Mouse (Mus musculus): ENCODE measurements at regions not wholly inside any gene's neighbourhood (a gene's known extent, or its start where the extent isn't known, plus 50 kb on each side); places are given as distances from the start of the nearest gene placed in this dataset.

DNA sequence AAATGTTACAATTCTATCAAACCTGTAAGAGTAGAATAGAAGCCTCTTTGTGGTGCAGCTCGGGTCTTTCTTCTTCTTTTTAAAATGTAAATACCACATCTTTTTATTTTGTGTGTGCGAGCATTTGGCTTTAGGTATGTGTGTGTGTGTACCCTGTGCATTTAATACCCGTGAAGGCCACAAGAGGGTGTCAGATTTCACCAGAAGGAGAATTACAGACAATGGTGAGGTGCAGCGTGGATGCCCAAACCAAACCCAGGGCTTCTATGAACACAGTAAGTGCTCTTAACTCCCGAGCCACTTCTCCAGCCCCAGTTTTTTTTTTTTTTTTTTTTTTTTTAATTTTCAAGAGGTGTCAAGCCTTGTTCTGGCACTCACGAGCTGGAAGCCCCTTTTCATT lies 135.0 kb upstream of the Gm17728 start:
- H3K4me1 ChIP-seq (replicated peaks; ENCODE audit: control insufficient read depth, insufficient read depth, low read length) = no peaks in the 10 kb centered on the region
- H3K27ac ChIP-seq = no peak overlapping the region
- no peaks in the 10 kb centered on the region for H3K27me3 ChIP-seq (ENCODE audit: control insufficient read depth, insufficient read depth, low read length)
- H3K4me3 ChIP-seq (replicated peaks; ENCODE audit: low read length) = no peak overlapping the region
- WGBS = 76% methylated on average over 6 of the region's 6 CpGs
- H3K4me2 ChIP-seq (replicated peaks) = no peak overlapping the region
- no peaks in the 10 kb centered on the region for H3K36me3 ChIP-seq (replicated peaks; ENCODE audit: control insufficient read depth, insufficient read depth)
- no peak overlapping the region for H3K9ac ChIP-seq
- H3K9me3 ChIP-seq (ENCODE audit: control insufficient read depth, low read length) = no peaks in the 10 kb centered on the region
- DNase-seq (ENCODE audit: low spot score) (no peak), ATAC-seq (ENCODE audit: low FRiP score) (no peak)

DNA sequence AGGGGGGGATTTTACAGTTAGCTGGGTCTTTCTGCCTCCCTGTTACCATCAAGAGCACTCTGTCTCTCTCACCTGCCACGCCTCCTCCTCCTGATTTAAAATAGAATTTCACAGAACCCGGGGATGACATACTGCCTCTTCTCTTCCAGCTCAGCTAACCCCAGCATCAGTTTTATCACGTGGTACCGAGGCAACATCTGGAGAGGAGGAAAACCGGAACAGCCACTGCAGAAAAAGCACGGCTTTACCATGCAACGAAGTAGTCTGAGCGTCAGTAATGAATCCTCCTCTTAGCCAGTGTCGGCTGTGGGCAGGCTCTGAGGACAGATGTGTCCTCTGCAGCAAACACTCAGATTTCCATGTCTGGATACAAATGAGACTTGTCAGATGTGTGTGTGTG lies 134.2 kb upstream of the Gm17728 start:
- DNase-seq (ENCODE audit: low spot score) = no peak
- Histone ChIP-seq H3K4me2 (replicated peaks) (no peak overlapping the region), H3K4me1 (replicated peaks; ENCODE audit: control insufficient read depth, insufficient read depth, low read length) (no peaks in the 10 kb centered on the region), H3K9me3 (ENCODE audit: control insufficient read depth, low read length) (no peaks in the 10 kb centered on the region), H3K36me3 (replicated peaks; ENCODE audit: control insufficient read depth, insufficient read depth) (no peaks in the 10 kb centered on the region), H3K27me3 (ENCODE audit: control insufficient read depth, insufficient read depth, low read length) (no peaks in the 10 kb centered on the region), H3K9ac (no peak overlapping the region), H3K4me3 (replicated peaks; ENCODE audit: low read length) (no peak overlapping the region), H3K27ac (peak overlapping the region; percentile 17; the same call in 1 of the 2 replicates)
- no peak for ATAC-seq (ENCODE audit: low FRiP score)
- WGBS = 56% methylated on average over 9 of the region's 9 CpGs

DNA sequence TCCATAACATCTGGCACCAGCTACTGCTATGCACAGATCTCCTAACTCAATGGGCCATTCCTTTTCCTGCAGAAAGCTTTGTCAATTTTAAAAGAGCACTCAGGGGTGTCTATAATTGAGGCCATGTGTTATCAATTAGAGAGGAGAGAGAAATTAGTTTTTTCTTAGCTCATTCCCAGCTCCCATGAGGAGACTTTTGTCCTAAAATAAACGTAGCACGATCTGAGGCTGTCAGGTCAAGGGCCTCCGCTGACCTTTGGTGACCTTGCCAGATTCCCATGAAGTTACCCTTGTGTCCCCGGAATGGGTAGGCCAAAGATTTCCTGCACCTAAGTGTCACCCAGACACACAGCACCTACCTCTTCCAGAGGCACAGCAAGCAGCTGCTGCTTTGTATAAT lies 130.3 kb upstream of the Gm17728 start:
- DNase-seq (ENCODE audit: low spot score) (no peak), ATAC-seq (ENCODE audit: low FRiP score) (no peak)
- H3K27ac ChIP-seq = no peak overlapping the region
- H3K4me1 ChIP-seq (replicated peaks; ENCODE audit: control insufficient read depth, insufficient read depth, low read length) = no peaks in the 10 kb centered on the region
- no peak overlapping the region for H3K4me3 ChIP-seq (replicated peaks; ENCODE audit: low read length)
- 32% methylated on average over 4 of the region's 4 CpGs for WGBS
- no peak overlapping the region for H3K9ac ChIP-seq
- no peaks in the 10 kb centered on the region for H3K9me3 ChIP-seq (ENCODE audit: control insufficient read depth, low read length)
- no peaks in the 10 kb centered on the region for H3K27me3 ChIP-seq (ENCODE audit: control insufficient read depth, insufficient read depth, low read length)
- H3K4me2 ChIP-seq (replicated peaks) = no peak overlapping the region
- no peaks in the 10 kb centered on the region for H3K36me3 ChIP-seq (replicated peaks; ENCODE audit: control insufficient read depth, insufficient read depth)

DNA sequence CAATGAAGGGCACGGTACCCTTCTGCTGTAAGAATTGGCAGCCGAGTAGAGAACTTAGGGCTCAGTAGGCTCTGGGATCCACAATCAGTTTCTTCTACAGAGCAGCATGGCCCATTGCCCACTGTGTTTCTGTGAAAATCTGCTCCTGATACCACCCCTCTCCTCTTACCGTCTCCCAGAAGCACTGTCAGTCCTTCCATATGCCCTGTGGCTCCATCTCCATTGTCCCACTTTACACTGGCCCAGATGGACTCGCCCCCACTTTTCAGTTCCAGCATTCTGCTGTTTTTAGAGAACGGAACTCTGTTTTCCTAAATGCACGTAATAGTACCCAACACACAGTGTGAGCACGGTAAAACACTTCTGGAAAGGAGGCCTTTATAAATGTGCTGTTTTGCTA lies 129.6 kb upstream of the Gm17728 start:
- Histone ChIP-seq H3K4me2 (replicated peaks) (no peak overlapping the region), H3K9ac (no peak overlapping the region), H3K9me3 (ENCODE audit: control insufficient read depth, low read length) (no peaks in the 10 kb centered on the region), H3K4me1 (replicated peaks; ENCODE audit: control insufficient read depth, insufficient read depth, low read length) (no peaks in the 10 kb centered on the region), H3K4me3 (replicated peaks; ENCODE audit: low read length) (no peak overlapping the region), H3K27ac (no peak overlapping the region), H3K36me3 (replicated peaks; ENCODE audit: control insufficient read depth, insufficient read depth) (no peaks in the 10 kb centered on the region), H3K27me3 (ENCODE audit: control insufficient read depth, insufficient read depth, low read length) (no peaks in the 10 kb centered on the region)
- 84% methylated on average over 7 of the region's 7 CpGs for WGBS
- ATAC-seq (ENCODE audit: low FRiP score) = no peak
- no peak for DNase-seq (ENCODE audit: low spot score)

DNA sequence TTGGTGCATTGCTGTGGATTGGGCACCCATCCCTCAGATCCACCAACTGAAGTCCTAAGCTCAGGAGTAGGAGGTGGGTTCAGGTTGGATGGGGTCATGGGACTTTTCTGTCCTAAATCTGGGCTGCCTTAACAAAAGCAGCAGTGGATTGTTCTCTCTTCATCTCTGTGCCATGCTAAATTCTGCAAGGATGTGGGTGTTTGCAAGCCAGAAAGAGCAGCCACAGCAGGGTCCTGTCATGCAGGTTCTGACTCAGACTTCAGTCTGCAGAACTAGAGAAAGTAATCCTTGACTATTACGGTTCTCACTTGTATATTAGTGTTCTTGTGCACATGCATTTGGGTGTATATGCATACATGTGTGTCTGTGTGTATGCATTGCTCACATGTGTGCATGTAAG lies 125.5 kb upstream of the Gm17728 start:
- Histone ChIP-seq H3K4me1 (replicated peaks; ENCODE audit: control insufficient read depth, insufficient read depth, low read length) (no peaks in the 10 kb centered on the region), H3K4me3 (replicated peaks; ENCODE audit: low read length) (no peak overlapping the region), H3K27ac (no peak overlapping the region), H3K4me2 (replicated peaks) (no peak overlapping the region), H3K9me3 (ENCODE audit: control insufficient read depth, low read length) (no peaks in the 10 kb centered on the region), H3K36me3 (replicated peaks; ENCODE audit: control insufficient read depth, insufficient read depth) (no peaks in the 10 kb centered on the region), H3K9ac (no peak overlapping the region), H3K27me3 (ENCODE audit: control insufficient read depth, insufficient read depth, low read length) (no peaks in the 10 kb centered on the region)
- 89% methylated on average over 1 of the region's 1 CpGs for WGBS
- DNase-seq (ENCODE audit: low spot score) (no peak), ATAC-seq (ENCODE audit: low FRiP score) (no peak)

DNA sequence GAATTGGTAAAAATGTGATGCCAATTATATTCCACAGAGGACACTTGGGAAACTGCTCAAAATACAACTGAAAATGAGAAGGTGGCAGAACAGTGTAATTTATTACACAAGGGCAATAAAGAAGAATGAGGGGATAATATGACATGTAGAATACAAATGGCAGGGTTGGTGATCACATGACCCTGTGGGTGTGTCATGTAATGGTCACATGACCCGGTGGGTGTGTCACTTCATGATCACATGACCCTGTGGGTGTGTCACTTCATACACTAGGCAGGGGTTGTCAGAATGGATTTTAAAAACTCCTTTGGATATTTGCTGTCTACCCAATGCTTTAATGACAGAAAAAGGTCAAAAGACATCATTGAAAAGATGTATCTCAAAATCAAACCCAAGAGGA lies 123.6 kb upstream of the Gm17728 start:
- Histone ChIP-seq H3K4me3 (replicated peaks; ENCODE audit: low read length) (no peak overlapping the region), H3K9me3 (ENCODE audit: control insufficient read depth, low read length) (no peaks in the 10 kb centered on the region), H3K27me3 (ENCODE audit: control insufficient read depth, insufficient read depth, low read length) (no peaks in the 10 kb centered on the region), H3K27ac (no peak overlapping the region), H3K36me3 (replicated peaks; ENCODE audit: control insufficient read depth, insufficient read depth) (no peaks in the 10 kb centered on the region), H3K9ac (no peak overlapping the region), H3K4me1 (replicated peaks; ENCODE audit: control insufficient read depth, insufficient read depth, low read length) (no peaks in the 10 kb centered on the region), H3K4me2 (replicated peaks) (no peak overlapping the region)
- WGBS = 97% methylated on average over 1 of the region's 1 CpGs
- no peak for ATAC-seq (ENCODE audit: low FRiP score)
- no peak for DNase-seq (ENCODE audit: low spot score)

DNA sequence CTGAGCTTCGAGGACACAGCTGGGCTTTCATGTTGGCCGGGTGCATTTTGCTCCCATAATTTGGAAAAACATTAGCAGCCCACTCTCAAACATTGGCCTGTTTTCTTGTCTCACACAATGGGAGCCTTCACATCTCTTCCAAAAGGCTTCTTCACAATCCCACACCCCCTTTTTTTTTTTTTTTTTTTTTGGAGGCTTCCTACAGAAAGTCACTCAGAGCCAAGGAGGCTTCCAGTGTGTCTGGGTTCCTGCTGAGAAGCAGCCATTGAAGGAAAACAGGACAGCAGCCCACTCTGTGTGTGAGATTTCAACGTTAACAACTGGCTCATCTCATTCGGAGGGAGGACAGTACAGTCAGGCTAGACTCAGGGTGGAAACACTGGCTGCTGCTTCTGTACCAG lies 120.8 kb upstream of the Gm17728 start:
- Histone ChIP-seq H3K27me3 (ENCODE audit: control insufficient read depth, insufficient read depth, low read length) (no peaks in the 10 kb centered on the region), H3K36me3 (replicated peaks; ENCODE audit: control insufficient read depth, insufficient read depth) (no peaks in the 10 kb centered on the region), H3K4me3 (replicated peaks; ENCODE audit: low read length) (no peak overlapping the region), H3K27ac (no peak overlapping the region), H3K9me3 (ENCODE audit: control insufficient read depth, low read length) (no peaks in the 10 kb centered on the region), H3K4me2 (replicated peaks) (no peak overlapping the region), H3K4me1 (replicated peaks; ENCODE audit: control insufficient read depth, insufficient read depth, low read length) (no peaks in the 10 kb centered on the region), H3K9ac (no peak overlapping the region)
- ATAC-seq (ENCODE audit: low FRiP score) (no peak; the same call in 1 of the 2 replicates), DNase-seq (ENCODE audit: low spot score) (no peak)
- 29% methylated on average over 4 of the region's 4 CpGs for WGBS

DNA sequence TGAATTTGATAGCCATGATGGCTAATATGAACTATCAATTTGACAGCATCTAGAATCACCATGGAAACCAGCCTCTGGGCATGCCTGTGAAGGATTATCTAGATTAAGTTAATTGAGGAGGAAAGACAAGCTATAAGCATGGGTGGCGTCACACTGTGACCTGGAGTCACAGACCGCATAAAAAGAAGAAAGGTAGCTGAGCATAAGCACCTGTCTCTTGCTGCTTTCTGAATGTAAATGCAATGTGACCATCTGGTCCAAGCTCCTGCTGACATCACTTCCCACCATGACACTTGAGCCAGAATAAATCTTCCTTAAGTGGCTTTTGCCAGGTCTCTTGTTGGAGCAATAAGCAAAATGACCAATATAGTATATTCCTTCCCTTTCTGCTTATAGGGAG lies 113.4 kb upstream of the Gm17728 start:
- no peaks in the 10 kb centered on the region for H3K27me3 ChIP-seq (ENCODE audit: control insufficient read depth, insufficient read depth, low read length)
- H3K36me3 ChIP-seq (replicated peaks; ENCODE audit: control insufficient read depth, insufficient read depth) = no peaks in the 10 kb centered on the region
- H3K4me2 ChIP-seq (replicated peaks) = no peak overlapping the region
- ATAC-seq (ENCODE audit: low FRiP score) (no peak), DNase-seq (ENCODE audit: low spot score) (no peak)
- H3K4me1 ChIP-seq (replicated peaks; ENCODE audit: control insufficient read depth, insufficient read depth, low read length) = no peaks in the 10 kb centered on the region
- no peak overlapping the region for H3K4me3 ChIP-seq (replicated peaks; ENCODE audit: low read length)
- WGBS = 37% methylated on average over 2 of the region's 2 CpGs
- H3K9ac ChIP-seq = no peak overlapping the region
- H3K27ac ChIP-seq = no peak overlapping the region
- no peaks in the 10 kb centered on the region for H3K9me3 ChIP-seq (ENCODE audit: control insufficient read depth, low read length)

DNA sequence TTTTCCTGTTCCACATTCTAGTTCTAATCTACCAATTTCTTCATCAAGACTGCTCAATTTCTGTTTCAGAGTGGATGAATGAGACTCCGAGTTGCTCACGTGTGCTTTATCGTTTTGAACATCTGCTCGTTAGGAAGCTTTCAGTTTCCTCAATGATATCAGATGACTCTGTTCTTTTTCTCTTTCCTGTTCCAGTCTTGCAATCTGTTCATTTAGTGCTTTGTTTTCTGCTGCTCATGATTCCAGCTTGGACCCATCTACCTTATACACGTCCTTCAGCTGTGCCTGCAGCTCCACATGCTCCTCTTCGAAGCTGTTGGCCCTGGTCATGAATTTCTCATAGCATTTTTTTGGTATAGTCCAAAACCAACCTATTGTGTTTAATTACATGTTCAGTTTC lies 99.1 kb upstream of the Gm17728 start:
- 84% methylated on average over 6 of the region's 6 CpGs for WGBS
- Histone ChIP-seq H3K27me3 (ENCODE audit: control insufficient read depth, insufficient read depth, low read length) (no peaks in the 10 kb centered on the region), H3K4me3 (replicated peaks; ENCODE audit: low read length) (no peak overlapping the region), H3K4me1 (replicated peaks; ENCODE audit: control insufficient read depth, insufficient read depth, low read length) (no peaks in the 10 kb centered on the region), H3K9me3 (ENCODE audit: control insufficient read depth, low read length) (no peaks in the 10 kb centered on the region), H3K4me2 (replicated peaks) (no peak overlapping the region), H3K27ac (no peak overlapping the region), H3K36me3 (replicated peaks; ENCODE audit: control insufficient read depth, insufficient read depth) (no peaks in the 10 kb centered on the region), H3K9ac (no peak overlapping the region)
- ATAC-seq (ENCODE audit: low FRiP score) (no peak), DNase-seq (ENCODE audit: low spot score) (no peak)

DNA sequence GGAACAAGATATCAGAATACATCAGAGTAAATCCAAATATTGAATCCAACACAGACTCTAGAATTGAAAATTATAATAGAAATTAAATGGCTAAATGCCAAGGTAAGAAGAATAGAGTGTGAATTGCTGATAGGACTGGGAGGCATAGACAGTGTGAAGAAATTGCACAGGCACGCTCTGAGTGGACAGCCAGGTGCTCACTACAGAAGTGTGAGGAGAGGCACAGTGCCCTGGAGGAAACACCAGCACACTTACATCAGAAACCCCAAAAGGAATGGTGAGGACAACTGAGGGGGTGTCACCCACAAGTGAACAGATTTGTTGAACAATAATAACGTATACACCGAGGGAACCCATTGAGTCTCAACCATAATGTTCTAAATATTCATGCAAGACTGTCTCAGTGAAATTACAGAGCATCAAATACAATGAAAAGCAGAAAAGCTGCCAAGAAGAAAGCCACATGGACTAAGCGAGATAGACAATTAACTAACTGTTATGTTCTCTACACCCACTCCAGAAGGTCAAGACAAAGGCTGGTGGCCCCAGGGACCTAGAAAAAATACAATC lies 92.9 kb upstream of the Gm17728 start:
- Histone ChIP-seq H3K4me1 (replicated peaks; ENCODE audit: control insufficient read depth, insufficient read depth, low read length) (no peaks in the 10 kb centered on the region), H3K27ac (no peak overlapping the region), H3K36me3 (replicated peaks; ENCODE audit: control insufficient read depth, insufficient read depth) (no peaks in the 10 kb centered on the region), H3K4me3 (replicated peaks; ENCODE audit: low read length) (no peak overlapping the region), H3K4me2 (replicated peaks) (no peak overlapping the region), H3K9ac (no peak overlapping the region), H3K27me3 (ENCODE audit: control insufficient read depth, insufficient read depth, low read length) (no peaks in the 10 kb centered on the region), H3K9me3 (ENCODE audit: control insufficient read depth, low read length) (no peaks in the 10 kb centered on the region)
- DNase-seq (ENCODE audit: low spot score) = no peak
- 64% methylated on average over 4 of the region's 4 CpGs for WGBS
- no peak for ATAC-seq (ENCODE audit: low FRiP score)
